Mouse (Mus musculus) spleen, adult 2 months (tissue): ENCODE measurements around the gene Rnf144b.

Experiments
- CTCF ChIP-seq: fragments of 200-500 bp; IDR thresholded peaks from 2 replicates; pipeline ENCODE4 v1.5.1; 2011; ENCODE audit warnings: mild to moderate bottlenecking, inconsistent platforms; ENCODE audit not compliant: insufficient read depth, insufficient read length, insufficient replicate concordance; ENCODE audit errors: extremely low read depth
- POLR2A ChIP-seq: fragments of 200-500 bp; IDR thresholded peaks from 2 replicates; pipeline ENCODE4 v1.6.1; 2011; ENCODE audit warnings: low read depth, low read length, inconsistent platforms

- TF ChIP-seq POLR2A (no peak), CTCF (no peak)
Observed at GRCm38 (mm10) chr13:47156841-47157240, 34.4 kb downstream of the Rnf144b start.
